Mouse (Mus musculus) splenic B cell, adult 2 months (primary cell): ENCODE data around the gene Cldn24.

Experiments
- DNase-seq: peaks from one replicate; pipeline ENCODE4 v3.0.0-alpha.2; 2011; ENCODE audit warnings: low read depth, low spot score
- H3K27me3 ChIP-seq: 2 replicates; pipeline ENCODE4 v1.6.1; 2012; ENCODE audit warnings: mild to moderate bottlenecking, low read length, moderate library complexity, mixed read lengths; ENCODE audit not compliant: control insufficient read depth, poor library complexity, insufficient read depth, severe bottlenecking
- H3K36me3 ChIP-seq: 2 replicates; pipeline ENCODE4 v1.6.1; 2012; ENCODE audit warnings: mild to moderate bottlenecking, low read length, moderate library complexity, mixed read lengths; ENCODE audit not compliant: control insufficient read depth, poor library complexity, insufficient read depth, severe bottlenecking

Gene Cldn24

DNA sequence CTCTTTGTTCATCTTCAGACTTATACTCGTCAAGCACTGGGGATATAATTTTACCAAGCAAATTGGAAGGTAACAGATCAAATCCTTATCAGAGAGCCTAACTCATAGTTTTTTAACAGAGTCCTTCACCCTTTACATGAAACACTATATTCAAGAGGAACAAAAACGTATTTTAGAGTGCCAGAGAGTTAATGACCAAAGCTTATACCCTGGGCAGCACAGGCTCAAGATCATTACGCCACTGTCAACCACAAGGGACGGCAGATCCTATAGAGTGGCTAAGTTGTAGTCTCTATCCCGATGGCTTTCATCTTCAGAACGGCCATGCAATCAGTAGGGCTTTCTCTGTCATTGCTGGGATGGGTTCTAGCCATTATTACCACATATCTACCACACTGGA lies at the start of gene Cldn24:
Cldn24 (plus strand) TSS at position 301 of the 400 bp plus-strand sequence.
- H3K36me3 ChIP-seq, result no peaks in the 10 kb centered on the region
- H3K27me3 ChIP-seq, result no peaks in the 10 kb centered on the region
- DNase-seq, result no peak

DNA sequence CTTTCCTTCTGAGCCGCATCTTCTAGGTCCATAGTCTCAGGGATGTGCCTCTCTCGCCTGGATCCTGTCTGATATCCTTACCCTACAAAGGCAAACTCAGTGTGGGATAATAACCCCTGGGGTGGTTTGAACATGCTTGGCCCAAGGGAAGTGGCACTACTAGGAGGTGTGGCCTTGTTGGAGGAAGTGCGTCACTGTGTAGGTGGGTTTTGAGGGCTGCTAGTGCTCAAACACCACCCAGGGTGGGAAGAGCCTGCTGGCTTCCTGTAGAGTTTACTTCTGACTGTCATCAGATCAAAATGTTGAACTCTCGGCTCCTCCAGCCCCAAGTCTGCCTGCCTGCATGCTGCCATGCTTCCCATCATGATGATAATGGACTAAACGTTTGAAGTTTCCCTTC lies 49.0 kb upstream of the Cldn24 start:
- DNase-seq, result no peak
- no peaks in the 10 kb centered on the region for H3K36me3 ChIP-seq
- no peaks in the 10 kb centered on the region for H3K27me3 ChIP-seq

DNA sequence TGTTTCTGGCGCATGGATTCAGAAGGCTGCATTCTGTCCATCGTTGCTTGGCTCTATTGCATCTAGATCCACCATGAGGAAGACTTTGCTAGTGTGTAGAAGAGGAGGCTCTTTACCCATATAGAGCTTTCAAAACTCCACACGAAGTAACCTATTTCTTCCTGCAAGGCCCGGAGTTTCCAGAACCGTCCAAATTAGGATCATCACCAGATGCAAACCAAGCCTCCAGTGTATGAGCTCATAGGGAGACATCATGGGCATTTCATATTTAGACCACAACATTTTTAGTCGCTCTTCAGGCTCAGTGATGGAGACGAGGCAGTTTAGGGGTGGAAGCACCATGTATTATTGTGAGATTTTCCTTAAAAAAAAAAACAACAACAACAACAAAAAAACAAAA lies 44.5 kb upstream of the Cldn24 start:
- Histone ChIP-seq H3K27me3 (no peaks in the 10 kb centered on the region), H3K36me3 (no peaks in the 10 kb centered on the region)
- no peak for DNase-seq

DNA sequence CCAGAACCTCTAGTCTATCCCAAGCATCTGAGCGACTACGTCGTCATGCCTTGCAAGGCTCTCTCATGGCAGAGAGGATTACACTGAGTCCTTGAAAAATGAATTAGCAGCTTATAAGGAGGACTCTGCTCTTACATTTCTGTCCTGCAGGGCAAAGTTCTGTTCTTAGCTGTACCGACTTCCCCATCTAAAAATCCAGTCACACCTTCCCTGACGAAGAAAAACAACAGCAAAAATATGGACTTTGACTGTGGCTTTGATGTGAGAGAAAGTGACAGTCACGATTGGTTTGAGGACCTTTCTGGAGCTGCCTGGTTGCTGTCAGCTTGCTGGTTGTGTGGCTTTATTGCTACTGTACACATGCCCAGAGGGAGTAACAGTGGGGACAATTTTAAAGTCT lies 42.4 kb upstream of the Cldn24 start:
- Histone ChIP-seq H3K27me3 (no peaks in the 10 kb centered on the region), H3K36me3 (no peaks in the 10 kb centered on the region)
- no peak for DNase-seq

DNA sequence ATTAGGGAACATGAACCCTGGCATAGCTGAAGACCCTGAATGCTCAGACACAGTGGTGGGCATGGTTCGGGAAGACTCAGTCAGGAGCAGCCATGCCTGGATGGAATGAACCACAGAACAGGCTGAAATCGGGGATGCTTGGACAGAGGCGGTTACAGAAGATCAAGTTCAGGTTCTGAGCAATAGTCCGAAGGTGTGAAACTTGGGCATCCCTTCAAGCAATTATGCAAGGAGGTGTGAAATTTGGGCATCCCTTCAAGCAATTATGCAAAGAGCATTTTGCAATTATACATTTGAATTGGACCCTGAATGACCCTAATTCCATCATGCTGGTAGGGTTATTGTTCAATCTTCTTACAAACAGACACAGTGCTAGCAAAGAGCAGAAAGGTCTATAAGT lies 40.1 kb upstream of the Cldn24 start:
- DNase-seq, result no peak
- no peaks in the 10 kb centered on the region for H3K27me3 ChIP-seq
- H3K36me3 ChIP-seq, result no peaks in the 10 kb centered on the region

DNA sequence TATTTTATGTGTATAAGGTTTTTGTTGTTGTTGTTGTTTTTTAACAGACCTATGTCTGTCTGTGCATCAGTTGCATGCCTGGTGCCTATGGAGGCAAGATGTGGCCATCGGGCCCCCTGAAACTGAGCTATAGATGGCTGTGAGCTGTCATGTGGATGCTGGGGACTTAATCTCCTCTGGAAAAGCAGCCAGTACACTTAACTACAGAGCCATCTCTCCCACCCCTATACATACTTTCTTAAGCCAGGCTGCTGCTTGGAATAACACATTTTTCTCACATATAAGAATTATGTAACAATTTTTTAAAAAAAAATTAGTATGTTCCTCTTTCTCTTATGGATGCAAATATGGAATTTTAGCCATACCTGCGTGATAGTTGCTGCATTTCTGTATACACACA lies 38.4 kb upstream of the Cldn24 start:
- no peak for DNase-seq
- Histone ChIP-seq H3K27me3 (no peaks in the 10 kb centered on the region), H3K36me3 (no peaks in the 10 kb centered on the region)

DNA sequence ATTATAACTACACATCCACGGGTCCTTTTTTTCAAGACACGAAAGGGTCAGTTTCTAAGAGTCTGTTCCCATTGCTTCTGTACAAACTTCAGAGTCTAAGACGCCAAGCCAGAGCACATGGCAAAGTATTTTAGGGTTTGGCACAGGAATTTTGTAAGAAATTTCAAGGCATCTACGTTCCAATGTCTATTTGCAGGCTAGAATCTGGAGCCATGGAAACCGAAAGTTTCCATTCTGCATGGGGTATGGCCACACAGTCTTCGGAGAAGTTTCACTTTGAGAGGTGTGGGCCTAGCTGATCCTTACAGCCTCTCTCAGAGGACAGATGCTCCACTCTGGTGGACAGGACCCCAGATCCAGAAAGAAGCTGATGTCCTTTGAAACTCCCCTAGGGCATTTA lies 38.0 kb upstream of the Cldn24 start:
- DNase-seq, result no peak
- H3K27me3 ChIP-seq, result no peaks in the 10 kb centered on the region
- H3K36me3 ChIP-seq, result no peaks in the 10 kb centered on the region

DNA sequence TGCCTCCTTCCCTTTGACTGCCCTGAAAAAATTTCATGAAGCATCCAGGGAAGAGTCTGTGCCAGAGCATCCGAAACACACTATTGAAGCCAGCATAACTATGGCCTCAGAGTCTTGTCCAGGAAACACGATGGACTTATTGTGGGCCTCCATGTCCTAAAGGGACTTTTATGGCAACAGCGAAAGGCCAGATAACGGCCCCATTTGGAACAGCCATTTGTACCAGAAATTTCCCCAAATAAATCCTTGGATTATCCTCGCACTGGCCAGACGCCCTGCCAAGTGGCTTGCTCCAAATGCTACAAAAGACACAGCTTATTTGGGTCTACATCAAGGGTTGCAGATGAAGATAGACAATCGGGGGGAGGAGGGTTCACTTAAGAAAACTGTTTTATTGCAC lies 37.5 kb upstream of the Cldn24 start:
- H3K36me3 ChIP-seq, result no peaks in the 10 kb centered on the region
- no peak for DNase-seq
- H3K27me3 ChIP-seq, result no peaks in the 10 kb centered on the region

DNA sequence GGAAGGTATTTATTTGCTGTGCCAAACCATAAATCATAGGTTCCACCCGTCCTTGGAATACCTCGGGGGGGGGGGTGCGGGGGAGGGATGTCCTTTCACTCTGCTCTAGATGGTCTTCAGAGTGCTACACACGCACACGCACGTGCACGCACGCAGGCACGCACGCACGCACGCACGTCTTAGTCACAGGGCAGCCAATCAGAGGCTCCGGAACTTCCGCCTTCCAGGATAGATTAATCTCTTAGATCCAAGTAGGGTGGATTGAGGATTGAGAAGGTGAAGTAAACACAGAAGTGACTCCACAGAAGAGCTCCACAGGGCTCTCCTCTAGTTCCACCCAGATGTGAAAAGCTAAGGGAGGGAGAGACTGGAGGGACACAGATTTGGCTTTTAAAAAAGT lies 35.6 kb upstream of the Cldn24 start:
- DNase-seq, result no peak
- Histone ChIP-seq H3K36me3 (no peaks in the 10 kb centered on the region), H3K27me3 (no peaks in the 10 kb centered on the region)

DNA sequence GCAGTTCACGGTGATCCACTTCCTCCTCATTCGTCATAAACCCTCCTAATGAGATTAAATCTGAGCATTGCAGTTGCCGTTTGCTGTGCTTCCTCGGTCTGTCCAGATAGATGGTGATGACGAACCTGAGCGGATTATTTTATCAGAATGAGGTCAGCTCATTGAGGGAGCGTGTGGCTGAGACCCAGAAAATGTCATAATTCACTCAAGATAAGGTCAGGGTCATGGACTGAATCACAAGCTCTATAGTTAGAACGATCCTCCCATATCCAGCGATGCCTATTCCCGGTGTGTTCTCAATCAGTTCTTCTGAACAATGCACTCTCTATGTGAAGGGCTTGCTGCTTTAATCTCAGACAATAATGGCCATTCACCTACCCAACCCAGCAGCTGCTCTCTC lies 34.2 kb upstream of the Cldn24 start:
- no peaks in the 10 kb centered on the region for H3K27me3 ChIP-seq
- H3K36me3 ChIP-seq, result no peaks in the 10 kb centered on the region
- DNase-seq, result no peak

DNA sequence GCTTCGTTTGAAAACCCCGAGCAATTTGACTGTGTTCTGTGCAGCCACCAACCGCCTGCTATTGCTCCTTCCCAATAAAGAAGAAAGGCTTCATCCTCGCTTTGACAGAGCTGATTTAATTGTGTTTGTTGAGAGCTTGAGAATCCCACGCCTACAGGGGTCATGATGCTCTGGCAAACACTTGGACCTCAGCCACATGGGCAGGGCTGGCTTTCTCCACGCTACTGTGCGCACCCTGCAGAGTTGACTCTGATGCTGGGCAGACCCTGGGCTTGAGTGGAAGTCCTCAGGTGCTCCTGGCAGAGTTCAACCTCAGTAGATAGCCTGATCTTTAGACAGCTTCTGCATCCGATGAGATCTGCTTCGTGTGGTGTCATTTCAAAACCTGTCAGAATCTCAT lies 30.0 kb upstream of the Cldn24 start:
- Histone ChIP-seq H3K36me3 (no peaks in the 10 kb centered on the region), H3K27me3 (no peaks in the 10 kb centered on the region)
- DNase-seq, result no peak

DNA sequence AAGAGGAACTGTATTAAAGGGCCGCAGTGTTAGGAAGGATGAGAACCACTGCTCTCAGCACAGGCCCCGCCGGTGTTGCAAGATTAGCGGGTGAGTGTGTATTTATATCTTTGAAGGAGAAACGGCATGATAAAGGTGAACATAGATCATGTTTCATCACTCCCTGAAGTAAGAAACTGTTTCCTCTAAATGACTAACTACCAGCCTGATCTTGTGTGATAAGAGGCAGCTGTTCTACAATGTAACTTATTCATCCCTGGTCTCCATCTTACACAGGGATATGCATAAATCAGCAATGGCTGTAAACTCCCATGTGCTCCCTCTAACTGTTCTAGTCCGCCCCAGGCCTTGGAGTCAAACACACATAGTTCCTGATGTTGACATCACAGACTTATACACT lies 22.5 kb upstream of the Cldn24 start:
- DNase-seq, result no peak
- no peaks in the 10 kb centered on the region for H3K36me3 ChIP-seq
- H3K27me3 ChIP-seq, result no peaks in the 10 kb centered on the region

DNA sequence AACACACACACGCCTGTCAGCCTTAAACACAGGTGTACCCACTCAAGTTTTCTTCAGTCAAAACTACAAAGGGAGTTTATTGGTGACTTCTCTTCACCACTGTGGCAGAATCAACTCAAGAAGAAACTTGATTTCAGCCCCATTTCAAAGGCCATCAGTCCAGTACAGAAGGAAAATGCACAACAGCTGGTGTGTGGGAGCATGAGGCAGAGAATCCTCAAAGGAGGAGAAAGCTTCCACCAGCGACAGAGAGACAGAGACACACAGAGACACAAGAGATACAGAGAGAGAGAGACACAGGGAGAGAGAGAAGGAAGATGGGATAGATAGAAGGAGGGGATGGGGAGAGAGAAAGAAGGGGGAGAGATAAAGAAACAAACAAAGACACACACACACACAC lies 19.6 kb upstream of the Cldn24 start:
- Histone ChIP-seq H3K36me3 (no peaks in the 10 kb centered on the region), H3K27me3 (no peaks in the 10 kb centered on the region)
- no peak for DNase-seq

DNA sequence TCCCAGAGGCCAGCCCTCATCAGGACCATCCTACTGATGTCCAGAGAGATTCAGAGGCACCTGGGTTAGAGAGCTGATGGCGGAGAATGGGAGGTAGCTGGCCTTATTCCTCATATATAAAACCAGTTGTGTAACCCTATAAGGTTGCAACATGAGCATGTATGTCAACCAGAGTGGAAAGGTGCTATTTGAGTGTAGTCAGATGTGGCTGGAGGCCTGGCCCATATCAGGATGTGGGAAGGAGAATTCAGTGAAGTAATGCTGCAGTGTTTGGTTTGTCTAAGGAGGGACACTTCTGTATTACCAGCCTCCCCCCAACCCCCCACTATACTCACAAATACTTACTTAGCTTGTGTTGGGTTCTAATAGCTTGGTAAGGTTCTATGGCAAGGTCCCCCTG lies 17.7 kb upstream of the Cldn24 start:
- Histone ChIP-seq H3K36me3 (no peaks in the 10 kb centered on the region), H3K27me3 (no peaks in the 10 kb centered on the region)
- no peak for DNase-seq

DNA sequence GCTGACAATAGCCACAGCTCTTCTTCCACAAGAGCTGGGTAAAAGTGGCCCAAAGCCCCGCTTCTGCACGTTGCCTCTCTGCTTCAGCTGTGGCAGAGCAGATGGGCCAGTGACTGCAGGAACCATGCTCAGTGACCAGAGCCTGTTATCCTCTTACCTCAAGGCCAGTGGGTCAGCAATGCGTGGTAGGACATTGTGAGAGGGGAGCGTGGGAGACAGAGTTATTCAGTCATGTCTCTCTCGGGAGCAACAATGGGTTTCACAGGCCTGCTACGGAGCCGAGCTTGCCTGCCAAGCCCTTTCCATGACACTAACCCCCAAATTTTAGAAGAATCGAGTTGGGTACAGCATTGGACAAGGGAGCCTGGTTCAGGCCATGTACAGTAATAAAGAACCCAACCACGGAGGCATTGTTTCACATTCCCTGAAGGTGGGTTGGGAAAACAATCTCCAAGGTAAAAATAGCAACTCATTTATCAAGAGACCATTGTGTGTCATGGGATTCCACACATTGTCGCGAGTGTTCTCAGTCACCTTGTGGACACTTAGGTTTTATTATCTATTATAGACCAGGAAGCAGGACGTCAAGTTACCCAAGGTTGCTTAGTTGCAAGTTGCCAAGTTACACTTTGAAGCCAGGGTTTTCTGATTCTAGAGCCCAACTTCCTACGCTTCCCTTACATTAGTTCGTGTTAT lies 11.8 kb upstream of the Cldn24 start:
- no peak for DNase-seq
- H3K27me3 ChIP-seq, result no peaks in the 10 kb centered on the region
- H3K36me3 ChIP-seq, result no peaks in the 10 kb centered on the region

DNA sequence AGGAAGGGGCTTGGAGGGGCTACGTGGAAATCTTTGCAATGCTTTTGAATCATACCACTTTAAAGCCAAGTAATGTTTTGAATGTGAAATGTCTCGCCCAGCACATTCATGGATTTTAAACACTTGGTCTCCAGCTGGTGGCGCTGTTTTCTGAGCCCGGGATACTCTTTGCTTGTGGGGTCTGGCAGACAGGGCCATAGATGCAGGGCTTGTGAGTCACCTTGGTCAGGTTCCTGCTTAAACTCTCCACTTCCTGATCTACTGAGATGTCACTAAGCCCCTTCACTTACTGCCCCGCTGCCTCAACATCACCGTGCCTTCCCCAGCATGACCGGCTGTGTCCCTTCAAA lies 11.3 kb upstream of the Cldn24 start:
- Histone ChIP-seq H3K36me3 (no peaks in the 10 kb centered on the region), H3K27me3 (no peaks in the 10 kb centered on the region)
- no peak for DNase-seq
